Mouse (Mus musculus) frontal cortex, postnatal 10 days (tissue): ENCODE measurements at regions not wholly inside any gene's neighbourhood (a gene's known extent, or its start where the extent isn't known, plus 50 kb on each side); places are given as distances from the start of the nearest gene placed in this dataset.

Experiments used
- DNase-seq, 2 experiments: peaks; one replicate each; pipeline ENCODE4 v3.0.0; 2022; ENCODE audit warnings: low spot score in 2 of 2, mixed read lengths in 1 of 2

- no peak for DNase-seq
These were observed 610.2 kb upstream of the Clint1 start for GRCm38 (mm10) chr11:45241671-45242070.

- no peak for DNase-seq
These were observed 607.1 kb upstream of the Clint1 start for GRCm38 (mm10) chr11:45244796-45245195.

GRCm38 (mm10) chr11:45256019-45256418 is 595.8 kb upstream of the Clint1 start:
- DNase-seq, result no peak

GRCm38 (mm10) chr11:45262198-45262597 is 589.7 kb upstream of the Clint1 start:
- DNase-seq, result no peak

GRCm38 (mm10) chr11:45264001-45264400 is 587.9 kb upstream of the Clint1 start:
- no peak for DNase-seq

GRCm38 (mm10) chr11:45265171-45265988 is 586.5 kb upstream of the Clint1 start:
- DNase-seq, result no peak

- DNase-seq, result no peak
These were observed 585.9 kb upstream of the Clint1 start for GRCm38 (mm10) chr11:45265989-45266302.

GRCm38 (mm10) chr11:45269215-45269614 is 582.6 kb upstream of the Clint1 start:
- no peak for DNase-seq

GRCm38 (mm10) chr11:45271206-45271605 is 580.6 kb upstream of the Clint1 start:
- no peak for DNase-seq

GRCm38 (mm10) chr11:45274446-45275119 is 577.3 kb upstream of the Clint1 start:
- no peak for DNase-seq

GRCm38 (mm10) chr11:45275170-45275569 is 576.7 kb upstream of the Clint1 start:
- no peak for DNase-seq

- DNase-seq, result no peak
These were observed 555.1 kb upstream of the Clint1 start for GRCm38 (mm10) chr11:45296772-45297171.

GRCm38 (mm10) chr11:45311934-45312333 is 539.9 kb upstream of the Clint1 start:
- DNase-seq, result no peak

- DNase-seq, result no peak
These were observed 528.1 kb upstream of the Clint1 start for GRCm38 (mm10) chr11:45323766-45324165.

- no peak for DNase-seq
These were observed 521.5 kb upstream of the Clint1 start for GRCm38 (mm10) chr11:45330319-45330718.

GRCm38 (mm10) chr11:45333756-45334155 is 518.1 kb upstream of the Clint1 start:
- DNase-seq, result no peak

GRCm38 (mm10) chr11:45349331-45349730 is 502.5 kb upstream of the Clint1 start:
- DNase-seq, result no peak

GRCm38 (mm10) chr11:45365343-45365742 is 486.5 kb upstream of the Clint1 start:
- no peak for DNase-seq

- no peak for DNase-seq
These were observed 462.4 kb upstream of the Clint1 start for GRCm38 (mm10) chr11:45389243-45390146.

GRCm38 (mm10) chr11:45396009-45396408 is 455.8 kb upstream of the Clint1 start:
- DNase-seq, result no peak

GRCm38 (mm10) chr11:45398188-45398587 is 453.7 kb upstream of the Clint1 start:
- DNase-seq, result no peak

- no peak for DNase-seq
These were observed 447.3 kb upstream of the Clint1 start for GRCm38 (mm10) chr11:45404377-45405029.
